In genomic region chr5:119672984-119673600, GRCm38 (mm10) we compare ENCODE assay signal across 9 mouse cellular contexts. TPM values are rescaled to one million over a fixed set of nuclear protein-coding genes. Genes with fewer than 3 reads are reported as not detected.
A peak's percentile ranks its signal among the peaks of the same experiment; 100 is the strongest.
DNase-seq lines count a peak whose midpoint lies in the region; ATAC-seq lines count a peak whose summit lies in the region.
"Had no signal": no experiment of that assay in that cellular context is flagged by ENCODE, and none has a peak within 500 bp of the region (broad histone marks: within the 10 kb centered on the region; RNA-seq: fewer than 3 reads in every experiment).

No protein-coding gene starts in this region.

- no peak for DNase-seq in kidney, postnatal 25 days
- peak; percentile 48 for DNase-seq in adipocyte (ENCODE audit: low spot score)
- DNase-seq in adrenal gland, postnatal 36 days: no peak
- DNase-seq in cerebellum, adult 11-12 months: no peak
- DNase-seq in left cerebral cortex, postnatal 10 days (ENCODE audit: extremely low spot score in 1 of 2, low spot score in 2 of 2): no peak

- peak overlapping the region; percentile 92 for H3K9ac ChIP-seq in kidney, embryonic 14.5 days (ENCODE audit: low read depth, low read length)
- no peak overlapping the region for H3K9ac ChIP-seq in hindbrain, embryonic 12.5 days
- H3K9ac ChIP-seq in midbrain, embryonic 15.5 days: no peak overlapping the region
- H3K9ac ChIP-seq: midbrain, embryonic 12.5 days had no signal

- H3K36me3 ChIP-seq in kidney, embryonic 14.5 days (ENCODE audit: control insufficient read depth, insufficient read depth, low read length): peaks cover 12% of the 10 kb centered on the region; the same call in 1 of the 2 replicates
- H3K36me3 ChIP-seq in hindbrain, embryonic 12.5 days: no peaks in the 10 kb centered on the region
- no peaks in the 10 kb centered on the region for H3K36me3 ChIP-seq in midbrain, embryonic 15.5 days (replicated peaks)
- H3K36me3 ChIP-seq: midbrain, embryonic 12.5 days had no signal

- ATAC-seq in kidney, embryonic 14.5 days (ENCODE audit: low FRiP score, low TSS enrichment): no peak
- no peak for ATAC-seq in hindbrain, embryonic 12.5 days (ENCODE audit: low FRiP score)
- ATAC-seq in midbrain, embryonic 15.5 days (replicated peaks): no peak

- WGBS in kidney, embryonic 14.5 days: 4% methylated on average over 17 of the region's 17 CpGs
- WGBS in hindbrain, embryonic 12.5 days: under 1% methylated on average over 17 of the region's 17 CpGs
- WGBS in midbrain, embryonic 15.5 days: 2% methylated on average over 17 of the region's 17 CpGs

- peak overlapping the region; percentile 63 for H3K4me3 ChIP-seq in kidney, embryonic 14.5 days (ENCODE audit: low read length)
- peak overlapping the region; percentile 23; the same call in 1 of the 2 replicates for H3K4me3 ChIP-seq in hindbrain, embryonic 12.5 days
- H3K4me3 ChIP-seq in midbrain, embryonic 15.5 days: 0 out of 2 replicates have a peak overlapping the region, but pooled peaks have one; percentile 17
- H3K4me3 ChIP-seq: midbrain, embryonic 12.5 days had no signal

- H3K27me3 ChIP-seq in kidney, embryonic 14.5 days (ENCODE audit: control insufficient read depth, insufficient read depth, low read length): peaks cover 62% of the 10 kb centered on the region
- peaks cover 92% of the 10 kb centered on the region for H3K27me3 ChIP-seq in hindbrain, embryonic 12.5 days
- peaks cover 78% of the 10 kb centered on the region for H3K27me3 ChIP-seq in midbrain, embryonic 15.5 days (replicated peaks)

- H3K27ac ChIP-seq in kidney, embryonic 14.5 days (ENCODE audit: low read depth, low read length): peak overlapping the region; percentile 97
- no peak overlapping the region for H3K27ac ChIP-seq in hindbrain, embryonic 12.5 days
- no peak overlapping the region for H3K27ac ChIP-seq in midbrain, embryonic 15.5 days
- H3K27ac ChIP-seq: midbrain, embryonic 12.5 days had no signal

- H3K9me3 ChIP-seq in kidney, embryonic 14.5 days (ENCODE audit: control insufficient read depth, low read length): no peaks in the 10 kb centered on the region
- no peaks in the 10 kb centered on the region for H3K9me3 ChIP-seq in hindbrain, embryonic 12.5 days (replicated peaks)
- H3K9me3 ChIP-seq in midbrain, embryonic 15.5 days: no peaks in the 10 kb centered on the region
- H3K9me3 ChIP-seq: midbrain, embryonic 12.5 days had no signal

- peaks cover 13% of the 10 kb centered on the region for H3K4me1 ChIP-seq in kidney, embryonic 14.5 days (ENCODE audit: control insufficient read depth, insufficient read depth, low read length)
- H3K4me1 ChIP-seq in hindbrain, embryonic 12.5 days: peaks cover 16% of the 10 kb centered on the region
- peaks cover 15% of the 10 kb centered on the region for H3K4me1 ChIP-seq in midbrain, embryonic 15.5 days

- peak overlapping the region; percentile 64 for H3K4me2 ChIP-seq in kidney, embryonic 14.5 days (replicated peaks; ENCODE audit: low read depth, low read length)
- no peak overlapping the region; the same call in 1 of the 2 replicates for H3K4me2 ChIP-seq in hindbrain, embryonic 12.5 days (replicated peaks)
- no peak overlapping the region for H3K4me2 ChIP-seq in midbrain, embryonic 15.5 days
- H3K4me2 ChIP-seq: midbrain, embryonic 12.5 days had no signal

- intact Hi-C loops in left cerebral cortex, postnatal 10 days (cut with DNase I): loop anchor here (5.0 to 10.0 kb wide), 3 partner anchors 164 to 796 kb away; partner anchors contain the start of gene Lhx5

RNA-seq across cellular contexts. Expression of gene Tbx3, which starts 2.6 kb away (rescaled TPM):
- 31.7 and 53.3 TPM in 2 replicates for polyA plus RNA-seq in kidney, embryonic 14.5 days (2014; fragmentation: Nextera tagmentation; extraction: Ambion mirVana)
- polyA plus RNA-seq in hindbrain, embryonic 12.5 days (2016; fragmentation: Nextera tagmentation; extraction: Ambion mirVana): 8.9 and 10.3 TPM in 2 replicates
- 2.9 and 4.7 TPM in 2 replicates for polyA plus RNA-seq in midbrain, embryonic 15.5 days (2015; fragmentation: Nextera tagmentation; extraction: Ambion mirVana)
- 100 to 1,000 TPM; 268 to 342 TPM for total RNA-seq in adrenal gland, postnatal 36 days (2021)
- 1 to 10 TPM; 3.0 to 5.1 TPM for total RNA-seq in left cerebral cortex, postnatal 10 days (2021)
